Mouse (Mus musculus) myocyte (in vitro differentiated cells): ENCODE data around the gene Apof.
"Not testable (repeated sequence)": the region's sequence is repeated elsewhere in the genome, so short reads cannot be mapped to it uniquely, and the experiment has no call there.

Source experiments
- MAX ChIP-seq: IDR thresholded peaks from one replicate; pipeline ENCODE4 v1.6.1; 2011; ENCODE audit warnings: low read depth, mild to moderate bottlenecking, control low read depth
- MYOG ChIP-seq, 3 experiments: IDR thresholded peaks; one replicate each; pipeline ENCODE4 v1.6.1; 2011; ENCODE audit warnings: control low read depth in 2 of 3, low read depth in 2 of 3, mild to moderate bottlenecking in 2 of 3; ENCODE audit not compliant: insufficient read length in 2 of 3, control insufficient read depth in 1 of 3, insufficient read depth in 1 of 3
- POLR2A ChIP-seq: IDR thresholded peaks from one replicate; pipeline ENCODE4 v1.6.1; 2011; ENCODE audit warnings: low read depth, mild to moderate bottlenecking, control low read depth, moderate library complexity; ENCODE audit not compliant: insufficient read length
- TCF12 ChIP-seq: IDR thresholded peaks from one replicate; pipeline ENCODE4 v1.6.1; 2011; ENCODE audit warnings: mild to moderate bottlenecking, control low read depth; ENCODE audit not compliant: poor library complexity, insufficient read depth, severe bottlenecking

DNA sequence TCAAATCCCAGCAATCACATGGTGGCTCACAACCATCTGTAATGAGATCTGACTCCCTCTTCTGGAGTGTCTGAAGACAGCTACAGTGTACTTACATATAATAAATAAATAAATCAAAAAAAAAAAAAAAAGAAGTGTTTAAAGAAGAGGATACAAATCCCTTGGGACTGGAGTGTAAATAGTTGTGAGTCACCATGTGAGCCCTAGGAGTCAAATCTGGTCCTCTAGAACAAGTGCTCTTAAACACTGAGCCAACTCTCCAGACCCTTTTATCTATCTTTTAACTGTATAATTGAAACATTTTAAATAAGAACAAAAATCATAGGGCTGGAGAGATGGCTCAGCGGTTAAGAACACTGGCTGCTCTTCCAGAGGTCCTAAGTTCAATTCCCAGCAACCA lies 6.9 kb downstream of the Apof start:
- TF ChIP-seq POLR2A; MAX; MYOG (IDR thresholded peaks at IDR 0.05; ENCODE audit: control insufficient read depth in 1 of 3, insufficient read depth in 1 of 3, insufficient read length in 2 of 3, low read depth in 2 of 3); TCF12: not testable (repeated sequence)
